Mouse (Mus musculus): ENCODE measurements at regions not wholly inside any gene's neighbourhood (a gene's known extent, or its start where the extent isn't known, plus 50 kb on each side); places are given as distances from the start of the nearest gene placed in this dataset.
"Not testable (repeated sequence)": the region's sequence is repeated elsewhere in the genome, so short reads cannot be mapped to it uniquely, and the experiment has no call there.

- DNase-seq (ENCODE audit: low spot score), result no peak
- Histone ChIP-seq H3K27me3 (replicated peaks; ENCODE audit: low read depth, poor library complexity, severe bottlenecking) (no peaks in the 10 kb centered on the region), H3K27ac (replicated peaks) (no peak overlapping the region), H3K36me3 (replicated peaks) (no peaks in the 10 kb centered on the region), H3K4me1 (no peaks in the 10 kb centered on the region), H3K9me3 (peaks cover 8% of the 10 kb centered on the region), H3K4me3 (no peak overlapping the region)
- WGBS, result 16% methylated on average over 1 of the region's 1 CpGs
Measured at GRCm38 (mm10) chr12:16358831-16359230, 251.9 kb downstream of the Lpin1 start.

- no peak for DNase-seq (ENCODE audit: low spot score)
- Histone ChIP-seq H3K27me3 (replicated peaks; ENCODE audit: low read depth, poor library complexity, severe bottlenecking) (no peaks in the 10 kb centered on the region), H3K4me1 (no peaks in the 10 kb centered on the region), H3K36me3 (replicated peaks) (no peaks in the 10 kb centered on the region), H3K9me3 (no peaks in the 10 kb centered on the region), H3K4me3 (no peak overlapping the region), H3K27ac (replicated peaks) (no peak overlapping the region)
- 92% methylated on average over 1 of the region's 1 CpGs for WGBS
Measured at GRCm38 (mm10) chr12:16354711-16355110, 256.1 kb downstream of the Lpin1 start.

GRCm38 (mm10) chr12:16351751-16352150 lies 259.0 kb downstream of the Lpin1 start:
- Histone ChIP-seq H3K4me1 (no peaks in the 10 kb centered on the region), H3K9me3 (no peaks in the 10 kb centered on the region), H3K27ac (replicated peaks) (no peak overlapping the region), H3K27me3 (replicated peaks; ENCODE audit: low read depth, poor library complexity, severe bottlenecking) (no peaks in the 10 kb centered on the region), H3K36me3 (replicated peaks) (no peaks in the 10 kb centered on the region), H3K4me3 (no peak overlapping the region)
- no peak for DNase-seq (ENCODE audit: low spot score)

- H3K4me1 ChIP-seq, result no peaks in the 10 kb centered on the region
- no peak overlapping the region for H3K27ac ChIP-seq (replicated peaks)
- H3K36me3 ChIP-seq (replicated peaks), result no peaks in the 10 kb centered on the region
- no peaks in the 10 kb centered on the region for H3K9me3 ChIP-seq
- no peaks in the 10 kb centered on the region for H3K27me3 ChIP-seq (replicated peaks; ENCODE audit: low read depth, poor library complexity, severe bottlenecking)
- H3K4me3 ChIP-seq, result no peak overlapping the region
- DNase-seq (ENCODE audit: low spot score), result no peak
Measured at GRCm38 (mm10) chr12:16349310-16349709, 261.5 kb downstream of the Lpin1 start.

GRCm38 (mm10) chr12:16344021-16344420 lies 266.7 kb downstream of the Lpin1 start:
- H3K36me3 ChIP-seq (replicated peaks), result no peaks in the 10 kb centered on the region
- no peaks in the 10 kb centered on the region for H3K27me3 ChIP-seq (replicated peaks; ENCODE audit: low read depth, poor library complexity, severe bottlenecking)
- no peak overlapping the region for H3K4me3 ChIP-seq
- 87% methylated on average over 3 of the region's 3 CpGs for WGBS
- no peaks in the 10 kb centered on the region for H3K4me1 ChIP-seq
- no peaks in the 10 kb centered on the region for H3K9me3 ChIP-seq
- DNase-seq (ENCODE audit: low spot score), result no peak
- no peak overlapping the region for H3K27ac ChIP-seq (replicated peaks)

GRCm38 (mm10) chr12:16342030-16342429 lies 268.7 kb downstream of the Lpin1 start:
- not testable (repeated sequence) for DNase-seq (ENCODE audit: low spot score)
- 50% methylated on average over 2 of the region's 2 CpGs for WGBS

GRCm38 (mm10) chr12:16331456-16331855 lies 279.3 kb downstream of the Lpin1 start:
- Histone ChIP-seq H3K9me3 (no peaks in the 10 kb centered on the region), H3K27ac (replicated peaks) (no peak overlapping the region), H3K27me3 (replicated peaks; ENCODE audit: low read depth, poor library complexity, severe bottlenecking) (no peaks in the 10 kb centered on the region), H3K36me3 (replicated peaks) (no peaks in the 10 kb centered on the region), H3K4me3 (no peak overlapping the region), H3K4me1 (no peaks in the 10 kb centered on the region)
- WGBS, result 91% methylated on average over 3 of the region's 3 CpGs
- no peak for DNase-seq (ENCODE audit: low spot score)

More at GRCm38 (mm10) chr12:16342030-16342429, 268.7 kb downstream of the Lpin1 start:
- H3K4me1 ChIP-seq; H3K27ac ChIP-seq (replicated peaks); H3K36me3 ChIP-seq (replicated peaks); H3K4me3 ChIP-seq; H3K27me3 ChIP-seq (replicated peaks; ENCODE audit: low read depth, poor library complexity, severe bottlenecking); H3K9me3 ChIP-seq: not testable (repeated sequence)

- H3K27ac ChIP-seq (replicated peaks), result no peak overlapping the region
- no peak for DNase-seq (ENCODE audit: low spot score)
- H3K4me1 ChIP-seq, result no peaks in the 10 kb centered on the region
Measured at GRCm38 (mm10) chr12:16329129-16329528, 281.6 kb downstream of the Lpin1 start.

GRCm38 (mm10) chr12:16320536-16321402 lies 290.0 kb downstream of the Lpin1 start:
- 78% methylated on average over 9 of the region's 9 CpGs for WGBS
- H3K36me3 ChIP-seq (replicated peaks), result no peaks in the 10 kb centered on the region
- no peaks in the 10 kb centered on the region for H3K9me3 ChIP-seq
- H3K4me1 ChIP-seq, result no peaks in the 10 kb centered on the region
- no peak overlapping the region for H3K4me3 ChIP-seq
- DNase-seq (ENCODE audit: low spot score), result no peak
- H3K27me3 ChIP-seq (replicated peaks; ENCODE audit: low read depth, poor library complexity, severe bottlenecking), result no peaks in the 10 kb centered on the region
- no peak overlapping the region for H3K27ac ChIP-seq (replicated peaks)

More at GRCm38 (mm10) chr12:16329129-16329528, 281.6 kb downstream of the Lpin1 start:
- Histone ChIP-seq H3K9me3 (no peaks in the 10 kb centered on the region), H3K4me3 (no peak overlapping the region), H3K36me3 (replicated peaks) (no peaks in the 10 kb centered on the region), H3K27me3 (replicated peaks; ENCODE audit: low read depth, poor library complexity, severe bottlenecking) (no peaks in the 10 kb centered on the region)
- WGBS, result 63% methylated on average over 2 of the region's 2 CpGs

- 91% methylated on average over 3 of the region's 3 CpGs for WGBS
- DNase-seq (ENCODE audit: low spot score), result no peak
- no peak overlapping the region for H3K4me3 ChIP-seq
- no peaks in the 10 kb centered on the region for H3K4me1 ChIP-seq
- H3K27ac ChIP-seq (replicated peaks), result no peak overlapping the region
- no peaks in the 10 kb centered on the region for H3K36me3 ChIP-seq (replicated peaks)
- H3K27me3 ChIP-seq (replicated peaks; ENCODE audit: low read depth, poor library complexity, severe bottlenecking), result no peaks in the 10 kb centered on the region
- H3K9me3 ChIP-seq, result no peaks in the 10 kb centered on the region
Measured at GRCm38 (mm10) chr12:16308101-16308500, 302.7 kb downstream of the Lpin1 start.

- Histone ChIP-seq H3K36me3 (replicated peaks) (no peaks in the 10 kb centered on the region), H3K27me3 (replicated peaks; ENCODE audit: low read depth, poor library complexity, severe bottlenecking) (no peaks in the 10 kb centered on the region), H3K27ac (replicated peaks) (no peak overlapping the region), H3K9me3 (no peaks in the 10 kb centered on the region), H3K4me1 (no peaks in the 10 kb centered on the region), H3K4me3 (no peak overlapping the region)
- no peak for DNase-seq (ENCODE audit: low spot score)
- 89% methylated on average over 9 of the region's 9 CpGs for WGBS
Measured at GRCm38 (mm10) chr12:16304701-16305377, 305.9 kb downstream of the Lpin1 start.

- Histone ChIP-seq H3K27ac (replicated peaks) (no peak overlapping the region), H3K36me3 (replicated peaks) (no peaks in the 10 kb centered on the region), H3K4me1 (no peaks in the 10 kb centered on the region), H3K4me3 (no peak overlapping the region), H3K27me3 (replicated peaks; ENCODE audit: low read depth, poor library complexity, severe bottlenecking) (no peaks in the 10 kb centered on the region), H3K9me3 (no peaks in the 10 kb centered on the region)
- DNase-seq (ENCODE audit: low spot score), result no peak
- 85% methylated on average over 5 of the region's 5 CpGs for WGBS
Measured at GRCm38 (mm10) chr12:16285061-16285460, 325.7 kb downstream of the Lpin1 start.

GRCm38 (mm10) chr12:16279146-16279545 lies 331.6 kb downstream of the Lpin1 start:
- H3K27ac ChIP-seq (replicated peaks), result no peak overlapping the region
- no peak overlapping the region for H3K4me3 ChIP-seq
- WGBS, result 81% methylated on average over 2 of the region's 2 CpGs
- peaks cover 7% of the 10 kb centered on the region; the same call in 1 of the 2 replicates for H3K4me1 ChIP-seq
- no peaks in the 10 kb centered on the region for H3K9me3 ChIP-seq
- no peak for DNase-seq (ENCODE audit: low spot score)
- no peaks in the 10 kb centered on the region for H3K27me3 ChIP-seq (replicated peaks; ENCODE audit: low read depth, poor library complexity, severe bottlenecking)
- no peaks in the 10 kb centered on the region for H3K36me3 ChIP-seq (replicated peaks)

Measured in embryonic facial prominence, embryonic 10.5 days (tissue).